Mouse (Mus musculus): ENCODE data around the gene Ccdc15.

Gene Ccdc15

DNA sequence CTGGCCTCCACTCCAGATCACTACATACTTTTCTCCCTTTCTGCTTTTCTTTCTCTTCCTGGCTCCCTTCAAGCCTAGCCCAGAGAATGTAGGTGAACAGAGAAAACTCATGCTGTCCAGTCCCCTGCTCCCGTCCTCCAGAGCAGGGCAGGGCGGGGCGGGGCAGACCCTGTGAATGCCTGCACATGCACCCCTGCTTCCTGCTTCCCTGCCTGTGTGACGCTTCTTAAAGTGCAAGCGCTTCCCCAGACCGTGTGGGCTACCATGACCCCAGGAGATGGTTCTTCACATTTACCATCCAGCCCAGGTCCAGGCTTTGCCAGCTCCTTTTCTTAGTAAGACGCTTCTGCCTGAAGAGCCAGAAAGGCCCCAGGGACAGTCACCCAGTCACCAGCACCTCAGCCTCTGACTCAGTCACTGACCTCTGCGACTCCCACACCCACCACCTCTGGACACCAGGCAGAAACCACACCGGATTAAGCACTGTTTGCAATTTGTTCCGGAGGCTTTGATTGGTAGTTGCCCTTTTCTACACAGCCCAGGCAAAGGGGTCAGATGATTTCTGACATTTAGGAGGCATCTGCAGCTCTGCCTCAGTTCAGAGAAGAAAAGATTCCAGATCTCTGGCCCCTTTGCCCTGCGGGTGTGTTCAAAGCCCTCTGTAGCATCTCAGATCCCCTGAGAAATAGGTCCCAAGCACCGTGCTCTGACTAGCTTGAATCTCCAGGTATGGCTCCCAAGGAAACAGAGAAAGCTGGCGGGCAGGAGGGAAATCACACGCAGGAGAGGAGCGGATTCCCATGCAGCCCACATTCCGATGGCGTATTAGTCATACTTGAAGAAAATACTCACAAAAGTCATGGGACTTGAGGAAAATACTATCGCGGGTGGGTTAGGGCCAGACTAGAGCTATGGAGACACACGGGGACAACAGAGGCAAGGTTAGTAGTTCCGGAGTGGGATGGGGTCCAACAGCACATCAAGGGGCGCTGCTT lies 115.7 kb downstream of the Ccdc15 start:
- no peak for DNase-seq (ENCODE audit: low spot score in 2 of 2)

DNA sequence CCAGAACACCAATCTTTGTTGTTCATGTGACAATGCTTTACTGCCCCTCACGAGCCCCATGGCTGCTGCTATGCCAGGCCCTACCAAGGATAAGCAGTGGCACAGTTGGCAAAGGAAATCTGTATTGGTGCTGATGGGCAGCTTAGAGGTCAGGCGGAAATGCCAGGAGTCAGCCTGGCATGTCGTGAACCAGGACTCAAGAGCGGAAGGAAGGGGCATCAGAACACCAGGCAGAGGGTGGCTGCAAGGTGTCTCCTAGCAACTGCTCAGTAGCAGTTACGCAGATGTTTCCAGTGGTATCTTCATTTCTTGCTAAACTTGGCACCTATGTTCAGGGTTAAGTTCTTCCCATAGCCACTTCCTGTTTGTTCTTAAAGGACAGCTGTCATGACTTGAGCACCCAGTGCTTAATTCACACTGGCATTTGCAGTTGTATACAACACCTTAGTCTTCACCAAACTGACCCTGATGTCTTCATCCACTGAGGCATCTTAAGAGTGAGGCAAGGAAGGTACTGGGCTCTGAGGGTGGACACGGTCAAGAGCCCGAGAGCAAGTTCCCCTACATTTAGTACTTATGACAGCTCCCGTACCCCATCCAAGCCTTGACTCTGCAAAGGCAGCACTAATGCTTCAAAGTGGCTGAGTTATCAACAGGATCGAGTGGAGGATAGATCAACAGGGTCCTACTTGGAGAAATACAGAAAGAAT lies 117.6 kb downstream of the Ccdc15 start:
- DNase-seq (ENCODE audit: low spot score in 2 of 2) = no peak

- DNase-seq (ENCODE audit: low spot score in 2 of 2) = peak; percentile 60 to 64
These were observed 118.3 kb downstream of the Ccdc15 start for GRCm38 (mm10) chr9:37229880-37230325.

Measured in urinary bladder, postnatal 36 days (tissue).